Mouse (Mus musculus) ES-Bruce4 (cell line): ENCODE results near the gene 5730409E04Rik. TPM values are rescaled to one million over a fixed set of nuclear protein-coding genes. Genes with fewer than 3 reads are reported as not detected.

Experiments used
- H3K27ac ChIP-seq: 2 replicates; pipeline ENCODE4 v1.5.1; 2012; ENCODE audit warnings: low read length, inconsistent platforms; ENCODE audit not compliant: insufficient read depth
- H3K27me3 ChIP-seq: 2 replicates; pipeline ENCODE4 v1.6.1; 2012; ENCODE audit warnings: mild to moderate bottlenecking, low read length, inconsistent platforms; ENCODE audit not compliant: control insufficient read depth, poor library complexity, insufficient read depth, severe bottlenecking
- H3K36me3 ChIP-seq: 2 replicates; pipeline ENCODE4 v1.6.1; 2012; ENCODE audit warnings: inconsistent platforms, mild to moderate bottlenecking, low read length, moderate library complexity; ENCODE audit not compliant: control insufficient read depth, poor library complexity, insufficient read depth, severe bottlenecking
- H3K4me1 ChIP-seq: one replicate; pipeline ENCODE4 v1.8.1; 2011; ENCODE audit warnings: low read length; ENCODE audit not compliant: control insufficient read depth, insufficient read depth
- H3K4me3 ChIP-seq: 2 replicates; pipeline ENCODE4 v1.5.1; 2011; ENCODE audit warnings: low read depth, mild to moderate bottlenecking, low read length
- H3K9ac ChIP-seq: 2 replicates; pipeline ENCODE4 v1.6.1; 2012; ENCODE audit warnings: low read depth, mild to moderate bottlenecking, inconsistent platforms; ENCODE audit not compliant: poor library complexity, severe bottlenecking
- H3K9me3 ChIP-seq: replicated peaks from 2 replicates; pipeline ENCODE4 v1.6.1; 2012; ENCODE audit warnings: mild to moderate bottlenecking, low read length, inconsistent platforms; ENCODE audit not compliant: control insufficient read depth, poor library complexity, insufficient read depth, severe bottlenecking
- CTCF ChIP-seq: IDR thresholded peaks from one replicate; pipeline ENCODE4 v1.8.1; 2011; ENCODE audit warnings: low read depth, low read length
- EP300 ChIP-seq: IDR thresholded peaks from 2 replicates; pipeline ENCODE4 v1.6.1; 2011; ENCODE audit warnings: low read depth, low read length; ENCODE audit not compliant: insufficient read depth
- POLR2A ChIP-seq: IDR thresholded peaks from one replicate; pipeline ENCODE4 v1.8.1; 2011; ENCODE audit warnings: low read length; ENCODE audit not compliant: insufficient read depth
- polyA plus RNA-seq: library from polyadenylated mRNA; stranded (reverse); fragments of >200 nt; gene quantifications from 2 replicates; pipeline ENCODE4 v1.2.4, GENCODE M21; 2011; ENCODE audit warnings: low read depth; ENCODE audit not compliant: missing spikeins, insufficient read depth, insufficient read length

The 5730409E04Rik gene
- polyA plus RNA-seq, 1 experiment = 2.3 TPM

GRCm38 (mm10) chr4:126661249-126661648, 51.6 kb downstream of the 5730409E04Rik start:
- Histone ChIP-seq H3K27ac (no peak overlapping the region), H3K4me1 (no peaks in the 10 kb centered on the region), H3K27me3 (no peaks in the 10 kb centered on the region), H3K4me3 (no peak overlapping the region), H3K9ac (no peak overlapping the region), H3K36me3 (no peaks in the 10 kb centered on the region), H3K9me3 (0 out of 2 replicates have a peak, but pooled peaks cover 4% of the 10 kb centered on the region)
- TF ChIP-seq POLR2A (no peak), EP300 (no peak), CTCF (no peak)

Other genes with a start within 250 kb of the 5730409E04Rik start
- 15.2 and 20.7 TPM in 2 replicates for gene Ago3, start 180.3 kb upstream of the 5730409E04Rik start, polyA plus RNA-seq
- gene Ago1, start 141.2 kb upstream of the 5730409E04Rik start, polyA plus RNA-seq = 44.6 and 44.8 TPM in 2 replicates
- 1.1 and 3.1 TPM in 2 replicates for gene Ago4, start 76.3 kb upstream of the 5730409E04Rik start, polyA plus RNA-seq
- gene Clspn, start 52.9 kb upstream of the 5730409E04Rik start, polyA plus RNA-seq = 39.8 and 41.8 TPM in 2 replicates
- 339 and 375 TPM in 2 replicates for gene Psmb2, start 67.8 kb downstream of the 5730409E04Rik start, polyA plus RNA-seq
- gene Tfap2e, start 126.4 kb downstream of the 5730409E04Rik start, polyA plus RNA-seq = 0.39 and 0.96 TPM in 2 replicates
- gene Ncdn, start 143.6 kb downstream of the 5730409E04Rik start, polyA plus RNA-seq = 10.2 and 12.8 TPM in 2 replicates
- 10.1 and 10.5 TPM in 2 replicates for gene AU040320, start 143.7 kb downstream of the 5730409E04Rik start, polyA plus RNA-seq